ENCODE assay signal across 19 mouse cellular contexts in genomic region chr9:57652855-57653254, GRCm38 (mm10). TPM values are rescaled to one million over a fixed set of nuclear protein-coding genes. Genes with fewer than 3 reads are reported as not detected.
DNase-seq lines count a peak whose midpoint lies in the region; ATAC-seq and TF ChIP-seq lines count a peak whose summit lies in the region.
"Had no signal": no experiment of that assay in that cellular context is flagged by ENCODE, and none has a peak within 500 bp of the region (broad histone marks: within the 10 kb centered on the region; RNA-seq: fewer than 3 reads in every experiment).

No protein-coding gene starts in this region.

- ATAC-seq in CD4-positive, CD25-positive, alpha-beta regulatory T cell, adult 4 months: no peak
- ATAC-seq in liver, embryonic 12.5 days: no peak
- ATAC-seq in hindbrain, embryonic 14.5 days (ENCODE audit: low FRiP score): no peak
- ATAC-seq in kidney, embryonic 16.5 days (ENCODE audit: low FRiP score, low TSS enrichment): no peak
- ATAC-seq in kidney, embryonic 15.5 days (replicated peaks; ENCODE audit: low FRiP score): no peak
- ATAC-seq: activated CD4-positive, CD25-positive, alpha-beta regulatory T cell, adult 4 months had no signal

- H3K9me3 ChIP-seq in liver, embryonic 12.5 days (replicated peaks): no peaks in the 10 kb centered on the region
- no peaks in the 10 kb centered on the region for H3K9me3 ChIP-seq in hindbrain, embryonic 14.5 days (ENCODE audit: control insufficient read depth, low read length)
- no peaks in the 10 kb centered on the region for H3K9me3 ChIP-seq in kidney, embryonic 16.5 days (ENCODE audit: low read length)
- no peaks in the 10 kb centered on the region for H3K9me3 ChIP-seq in kidney, embryonic 15.5 days (replicated peaks)
- H3K9me3 ChIP-seq: liver, embryonic 13.5 days; megakaryocyte, embryonic 14.5 days; neural tube, embryonic 15.5 days had no signal

- 93% methylated on average over 3 of the region's 3 CpGs for WGBS in liver, adult 2 months
- 69% methylated on average over 3 of the region's 3 CpGs for WGBS in liver, embryonic 12.5 days (ENCODE audit: insufficient replicate concordance)
- WGBS in hindbrain, embryonic 14.5 days: 9% methylated on average over 3 of the region's 3 CpGs
- WGBS in kidney, embryonic 16.5 days: 69% methylated on average over 3 of the region's 3 CpGs
- 56% methylated on average over 3 of the region's 3 CpGs for WGBS in kidney, embryonic 15.5 days

- no peaks in the 10 kb centered on the region for H3K36me3 ChIP-seq in liver, adult 2 months (ENCODE audit: control insufficient read depth, insufficient read depth, low read length)
- no peaks in the 10 kb centered on the region for H3K36me3 ChIP-seq in liver, embryonic 12.5 days
- H3K36me3 ChIP-seq in hindbrain, embryonic 14.5 days (replicated peaks; ENCODE audit: control insufficient read depth, insufficient read depth): no peaks in the 10 kb centered on the region
- H3K36me3 ChIP-seq in kidney, embryonic 16.5 days (ENCODE audit: insufficient read depth, low read length): no peaks in the 10 kb centered on the region
- no peaks in the 10 kb centered on the region for H3K36me3 ChIP-seq in kidney, embryonic 15.5 days
- H3K36me3 ChIP-seq: liver, embryonic 13.5 days; neural tube, embryonic 15.5 days had no signal

- peaks cover 14% of the 10 kb centered on the region for H3K4me1 ChIP-seq in liver, adult 2 months (ENCODE audit: control insufficient read depth, insufficient read depth, low read length)
- peaks cover 55% of the 10 kb centered on the region for H3K4me1 ChIP-seq in liver, embryonic 12.5 days
- peaks cover 7% of the 10 kb centered on the region for H3K4me1 ChIP-seq in hindbrain, embryonic 14.5 days (replicated peaks; ENCODE audit: control insufficient read depth, insufficient read depth, low read length)
- 0 out of 2 replicates have a peak, but pooled peaks cover 8% of the 10 kb centered on the region for H3K4me1 ChIP-seq in kidney, embryonic 16.5 days (ENCODE audit: insufficient read depth, low read length)
- peaks cover 15% of the 10 kb centered on the region for H3K4me1 ChIP-seq in kidney, embryonic 15.5 days

- no peaks in the 10 kb centered on the region for H3K27me3 ChIP-seq in liver, adult 2 months (ENCODE audit: control insufficient read depth, insufficient read depth, low read length)
- peaks cover 9% of the 10 kb centered on the region; the same call in 1 of the 2 replicates for H3K27me3 ChIP-seq in liver, embryonic 12.5 days (replicated peaks)
- no peaks in the 10 kb centered on the region for H3K27me3 ChIP-seq in hindbrain, embryonic 14.5 days (ENCODE audit: control insufficient read depth, insufficient read depth, low read length)
- H3K27me3 ChIP-seq in kidney, embryonic 16.5 days (ENCODE audit: insufficient read depth, low read length): no peaks in the 10 kb centered on the region
- H3K27me3 ChIP-seq in kidney, embryonic 15.5 days: peaks cover 11% of the 10 kb centered on the region; the same call in 1 of the 2 replicates
- H3K27me3 ChIP-seq: liver, embryonic 13.5 days; megakaryocyte, embryonic 14.5 days; neural tube, embryonic 15.5 days had no signal

- peak; percentile 44 for DNase-seq in CD4-positive, CD25-positive, alpha-beta regulatory T cell, adult 2 months (ENCODE audit: low read depth, low spot score)
- no peak for DNase-seq in liver, adult 2 months (ENCODE audit: extremely low read depth, low read depth, low spot score)
- peak; percentile 40 for DNase-seq in CD4-positive helper T cell, adult 2 months (ENCODE audit: low read depth, low spot score)
- no peak for DNase-seq in hindbrain, embryonic 14.5 days (ENCODE audit: low spot score)
- DNase-seq: cerebellum, postnatal 14 days; kidney, postnatal 36 days; liver, embryonic 13.5 days had no signal

- peak overlapping the region; percentile 12; the same call in 1 of the 2 replicates for H3K27ac ChIP-seq in liver, adult 2 months (replicated peaks; ENCODE audit: insufficient read depth, low read depth, low read length)
- no peak overlapping the region for H3K27ac ChIP-seq in liver, embryonic 12.5 days
- H3K27ac ChIP-seq in hindbrain, embryonic 14.5 days: no peak overlapping the region
- no peak overlapping the region for H3K27ac ChIP-seq in kidney, embryonic 16.5 days (ENCODE audit: low read length)
- no peak overlapping the region for H3K27ac ChIP-seq in kidney, embryonic 15.5 days
- H3K27ac ChIP-seq: liver, embryonic 13.5 days; neural tube, embryonic 15.5 days had no signal

- H3K9ac ChIP-seq in liver, adult 2 months (ENCODE audit: low read depth, low read length): no peak overlapping the region
- no peak overlapping the region for H3K9ac ChIP-seq in liver, embryonic 12.5 days
- H3K9ac ChIP-seq in hindbrain, embryonic 14.5 days: peak overlapping the region; percentile 18; the same call in 1 of the 2 replicates
- no peak overlapping the region for H3K9ac ChIP-seq in kidney, embryonic 16.5 days (replicated peaks; ENCODE audit: low read length)
- no peak overlapping the region for H3K9ac ChIP-seq in kidney, embryonic 15.5 days
- H3K9ac ChIP-seq: liver, embryonic 13.5 days; neural tube, embryonic 15.5 days had no signal

- H3K4me2 ChIP-seq in liver, embryonic 12.5 days: no peak overlapping the region
- H3K4me2 ChIP-seq in hindbrain, embryonic 14.5 days (replicated peaks): no peak overlapping the region
- no peak overlapping the region for H3K4me2 ChIP-seq in kidney, embryonic 16.5 days (replicated peaks; ENCODE audit: low read depth, low read length)
- H3K4me2 ChIP-seq in kidney, embryonic 15.5 days: no peak overlapping the region
- H3K4me2 ChIP-seq: liver, embryonic 13.5 days; neural tube, embryonic 15.5 days had no signal

- TF ChIP-seq CTCF in liver, adult 2 months (IDR thresholded peaks at IDR 0.05; ENCODE audit: low read depth, low read length): no peak

- no peaks in the 10 kb centered on the region for H3K79me2 ChIP-seq in liver, adult 2 months (ENCODE audit: control insufficient read depth, insufficient read depth, low read length)

- TF ChIP-seq POLR2A in liver, adult 2 months (IDR thresholded peaks at IDR 0.05; ENCODE audit: extremely low read depth, insufficient read depth, low read length): no peak

- no peak overlapping the region for H3K4me3 ChIP-seq in liver, adult 2 months (ENCODE audit: insufficient read depth, low read depth, low read length)
- no peak overlapping the region for H3K4me3 ChIP-seq in liver, embryonic 12.5 days
- H3K4me3 ChIP-seq in hindbrain, embryonic 14.5 days (replicated peaks; ENCODE audit: low read length): no peak overlapping the region
- no peak overlapping the region for H3K4me3 ChIP-seq in kidney, embryonic 16.5 days (ENCODE audit: low read length)
- H3K4me3 ChIP-seq in kidney, embryonic 15.5 days (replicated peaks): no peak overlapping the region
- H3K4me3 ChIP-seq: liver, embryonic 13.5 days; megakaryocyte, embryonic 14.5 days; neural tube, embryonic 15.5 days had no signal

RNA-seq across cellular contexts. Expression of gene Csk, which starts 0.6 kb away (rescaled TPM):
- 100 to 1,000 TPM; 110 to 150 TPM for polyA plus RNA-seq in CD4-positive, CD25-positive, alpha-beta regulatory T cell, adult 4 months (2017; shearing (Covaris generic))
- total RNA-seq in liver, adult 2 months (2014; rRNA removed): 18.3 and 32.8 TPM in 2 replicates
- polyA plus RNA-seq in liver, adult 2 months (2012; rRNA removed): 31.4 and 33.9 TPM in 2 replicates
- polyA plus RNA-seq in liver, embryonic 12.5 days (2016; fragmentation: Nextera tagmentation; extraction: Ambion mirVana): 27.0 and 27.8 TPM in 2 replicates
- polyA plus RNA-seq in hindbrain, embryonic 14.5 days (2014; fragmentation: Nextera tagmentation; extraction: Ambion mirVana): 41.0 and 43.1 TPM in 2 replicates
- 27.2 and 31.6 TPM in 2 replicates for polyA plus RNA-seq in kidney, embryonic 16.5 days (2015; fragmentation: Nextera tagmentation; extraction: Ambion mirVana)
- polyA plus RNA-seq in kidney, embryonic 15.5 days (2015; fragmentation: Nextera tagmentation; extraction: Ambion mirVana): 27.2 and 27.9 TPM in 2 replicates

RNA-seq across cellular contexts. Expression of gene Cyp1a2, which starts 30.6 kb away (rescaled TPM):
- not detected for polyA plus RNA-seq in CD4-positive, CD25-positive, alpha-beta regulatory T cell, adult 4 months (2017; shearing (Covaris generic))
- 495 and 621 TPM in 2 replicates for total RNA-seq in liver, adult 2 months (2014; rRNA removed)
- 954 and 976 TPM in 2 replicates for polyA plus RNA-seq in liver, adult 2 months (2012; rRNA removed)
- polyA plus RNA-seq in liver, embryonic 12.5 days (2016; fragmentation: Nextera tagmentation; extraction: Ambion mirVana): not detected in 2 replicates
- polyA plus RNA-seq in hindbrain, embryonic 14.5 days (2014; fragmentation: Nextera tagmentation; extraction: Ambion mirVana): not detected in 2 replicates
- not detected in 2 replicates for polyA plus RNA-seq in kidney, embryonic 16.5 days (2015; fragmentation: Nextera tagmentation; extraction: Ambion mirVana)
- polyA plus RNA-seq in kidney, embryonic 15.5 days (2015; fragmentation: Nextera tagmentation; extraction: Ambion mirVana): not detected in 2 replicates
- total RNA-seq: heart, adult 18-20 months; hematopoietic stem cell, adult 5-6 weeks; left cerebral cortex, adult 8-10 months; MEL had no signal
- polyA plus RNA-seq: activated CD4-positive, CD25-positive, alpha-beta regulatory T cell, adult 4 months; neural tube, embryonic 15.5 days; stomach, embryonic 16.5 days had no signal

RNA-seq across cellular contexts. Expression of gene Lman1l, which starts 32.3 kb away (rescaled TPM):
- polyA plus RNA-seq in CD4-positive, CD25-positive, alpha-beta regulatory T cell, adult 4 months (2017; shearing (Covaris generic)): 1 to 10 TPM in 1 of 2 experiments, under 1 TPM in 1; 0.79 to 1.4 TPM
- not detected in 2 replicates for total RNA-seq in liver, adult 2 months (2014; rRNA removed)
- not detected in 2 replicates for polyA plus RNA-seq in liver, adult 2 months (2012; rRNA removed)
- polyA plus RNA-seq in liver, embryonic 12.5 days (2016; fragmentation: Nextera tagmentation; extraction: Ambion mirVana): not detected in 2 replicates
- not detected in 2 replicates for polyA plus RNA-seq in hindbrain, embryonic 14.5 days (2014; fragmentation: Nextera tagmentation; extraction: Ambion mirVana)
- not detected in 2 replicates for polyA plus RNA-seq in kidney, embryonic 16.5 days (2015; fragmentation: Nextera tagmentation; extraction: Ambion mirVana)
- polyA plus RNA-seq in kidney, embryonic 15.5 days (2015; fragmentation: Nextera tagmentation; extraction: Ambion mirVana): not detected in 2 replicates
- total RNA-seq: hematopoietic stem cell, adult 5-6 weeks; left cerebral cortex, adult 8-10 months had no signal
- polyA plus RNA-seq: activated CD4-positive, CD25-positive, alpha-beta regulatory T cell, adult 4 months; neural tube, embryonic 15.5 days; stomach, embryonic 16.5 days had no signal

RNA-seq across cellular contexts. Expression of gene Cyp1a1, which starts 34.9 kb away (rescaled TPM):
- not detected for polyA plus RNA-seq in CD4-positive, CD25-positive, alpha-beta regulatory T cell, adult 4 months (2017; shearing (Covaris generic))
- 0.74 and 1.0 TPM in 2 replicates for total RNA-seq in liver, adult 2 months (2014; rRNA removed)
- 1.0 TPM in 2 replicates for polyA plus RNA-seq in liver, adult 2 months (2012; rRNA removed)
- 0.16 and 0.19 TPM in 2 replicates for polyA plus RNA-seq in liver, embryonic 12.5 days (2016; fragmentation: Nextera tagmentation; extraction: Ambion mirVana)
- polyA plus RNA-seq in hindbrain, embryonic 14.5 days (2014; fragmentation: Nextera tagmentation; extraction: Ambion mirVana): 0.10 and 0.24 TPM in 2 replicates
- polyA plus RNA-seq in kidney, embryonic 16.5 days (2015; fragmentation: Nextera tagmentation; extraction: Ambion mirVana): 0.23 and 0.25 TPM in 2 replicates
- 0.08 and 0.22 TPM in 2 replicates for polyA plus RNA-seq in kidney, embryonic 15.5 days (2015; fragmentation: Nextera tagmentation; extraction: Ambion mirVana)
- total RNA-seq: hematopoietic stem cell, adult 5-6 weeks had no signal
- polyA plus RNA-seq: activated CD4-positive, CD25-positive, alpha-beta regulatory T cell, adult 4 months had no signal

RNA-seq across cellular contexts. Expression of gene Cplx3, which starts 46.8 kb away (rescaled TPM):
- polyA plus RNA-seq in CD4-positive, CD25-positive, alpha-beta regulatory T cell, adult 4 months (2017; shearing (Covaris generic)): not detected
- not detected in 2 replicates for total RNA-seq in liver, adult 2 months (2014; rRNA removed)
- not detected in 2 replicates for polyA plus RNA-seq in liver, adult 2 months (2012; rRNA removed)
- not detected in 2 replicates for polyA plus RNA-seq in liver, embryonic 12.5 days (2016; fragmentation: Nextera tagmentation; extraction: Ambion mirVana)
- polyA plus RNA-seq in hindbrain, embryonic 14.5 days (2014; fragmentation: Nextera tagmentation; extraction: Ambion mirVana): 0.51 TPM in 1 of 2 replicates, not detected in the other
- not detected in 2 replicates for polyA plus RNA-seq in kidney, embryonic 16.5 days (2015; fragmentation: Nextera tagmentation; extraction: Ambion mirVana)
- polyA plus RNA-seq in kidney, embryonic 15.5 days (2015; fragmentation: Nextera tagmentation; extraction: Ambion mirVana): not detected in 2 replicates
- total RNA-seq: heart, adult 18-20 months; MEL had no signal
- polyA plus RNA-seq: activated CD4-positive, CD25-positive, alpha-beta regulatory T cell, adult 4 months; liver, embryonic 13.5 days; stomach, embryonic 16.5 days had no signal

Comparison
In these comparisons a context has a peak if more than half of its experiments do, and no peak if none do; other contexts are left out.
1. RNA of gene Cyp1a2, which starts 30.6 kb away (polyA plus RNA-seq): 954 to 976 TPM in liver, adult 2 months; not detected in liver, embryonic 12.5 days, not detected in CD4-positive, CD25-positive, alpha-beta regulatory T cell, adult 4 months, not detected in hindbrain, embryonic 14.5 days, not detected in kidney, embryonic 16.5 days and not detected in kidney, embryonic 15.5 days; every median in the first group is over 100 times any median in the second.
2. DNase-seq: peak in CD4-positive, CD25-positive, alpha-beta regulatory T cell, adult 2 months (single experiment) and CD4-positive helper T cell, adult 2 months (single experiment); none in liver, adult 2 months (single experiment) and hindbrain, embryonic 14.5 days (single experiment).